Mouse (Mus musculus) bone marrow, adult 2 months (tissue): ENCODE measurements around the gene 1700003E16Rik.

ENCODE experiments used
- CTCF ChIP-seq: fragments of 200-500 bp; IDR thresholded peaks from 2 replicates; pipeline ENCODE4 v1.5.1; 2011; ENCODE audit warnings: low read length, control low read depth; ENCODE audit not compliant: control insufficient read depth, insufficient read depth
- POLR2A ChIP-seq: fragments of 200-500 bp; IDR thresholded peaks from 2 replicates; pipeline ENCODE4 v1.6.1; 2011; ENCODE audit warnings: low read depth, mild to moderate bottlenecking, control low read depth, low read length, borderline replicate concordance; ENCODE audit not compliant: control insufficient read depth

GRCm38 (mm10) chr6:83205851-83206250, 49.6 kb downstream of the 1700003E16Rik start:
- TF ChIP-seq POLR2A, result no peak
- TF ChIP-seq CTCF, result no peak
